Mouse (Mus musculus) telencephalon, adult 2 months (tissue): ENCODE measurements at regions not wholly inside any gene's neighbourhood (a gene's known extent, or its start where the extent isn't known, plus 50 kb on each side); places are given as distances from the start of the nearest gene placed in this dataset.

ENCODE experiments used
- DNase-seq: peaks from one replicate; pipeline ENCODE4 v3.0.0-alpha.2; 2011; ENCODE audit warnings: low read depth, low spot score

GRCm38 (mm10) chr16:76453457-76454200, 80.0 kb upstream of the Nrip1 start:
- no peak for DNase-seq

- DNase-seq, result no peak
These were observed 75.1 kb upstream of the Nrip1 start for GRCm38 (mm10) chr16:76448773-76449172.

- DNase-seq, result no peak
These were observed 73.4 kb upstream of the Nrip1 start for GRCm38 (mm10) chr16:76447033-76447432.

GRCm38 (mm10) chr16:76444668-76445067, 71.0 kb upstream of the Nrip1 start:
- no peak for DNase-seq

GRCm38 (mm10) chr16:76442635-76443034, 69.0 kb upstream of the Nrip1 start:
- no peak for DNase-seq

GRCm38 (mm10) chr16:76441803-76442448, 68.3 kb upstream of the Nrip1 start:
- DNase-seq, result no peak

GRCm38 (mm10) chr16:76438093-76438883, 64.7 kb upstream of the Nrip1 start:
- no peak for DNase-seq

- DNase-seq, result no peak
These were observed 62.7 kb upstream of the Nrip1 start for GRCm38 (mm10) chr16:76436290-76436689.

GRCm38 (mm10) chr16:76433076-76433825, 59.6 kb upstream of the Nrip1 start:
- DNase-seq, result peak; percentile 39

- no peak for DNase-seq
These were observed 58.7 kb upstream of the Nrip1 start for GRCm38 (mm10) chr16:76432304-76432703.

GRCm38 (mm10) chr16:76429156-76429555, 55.5 kb upstream of the Nrip1 start:
- no peak for DNase-seq

- no peak for DNase-seq
These were observed 50.3 kb upstream of the Nrip1 start for GRCm38 (mm10) chr16:76423964-76424363.
